Mouse (Mus musculus): ENCODE results near the gene Rgl1.

GRCm38 (mm10) chr1:152766804-152767748 is 925 bp upstream of the Rgl1 start:
- TF ChIP-seq CTCF (IDR thresholded peaks at IDR 0.05; ENCODE audit: control insufficient read depth, insufficient read depth, insufficient replicate concordance, low read depth, low read length) (no peak), POLR2A (IDR thresholded peaks at IDR 0.05; ENCODE audit: control insufficient read depth, low read depth, low read length) (no peak)
